Mouse (Mus musculus) forelimb bud, embryonic 11.5 days (tissue): Measurements from ENCODE around the gene Nalcn.
"Not testable (repeated sequence)": the region's sequence is repeated elsewhere in the genome, so short reads cannot be mapped to it uniquely, and the experiment has no call there.

ENCODE experiments used
- DNase-seq: peaks from one replicate; pipeline ENCODE4 v3.0.0-alpha.2; 2012; ENCODE audit warnings: low read depth, low spot score

The Nalcn gene

GRCm38 (mm10) chr14:123626501-123627179 lies at the start of gene Nalcn:
TSS of gene Nalcn (minus strand) at chr14:123627144.
- DNase-seq = peak; percentile 35

GRCm38 (mm10) chr14:123671076-123671475 lies 44.1 kb upstream of the Nalcn start:
- not testable (repeated sequence) for DNase-seq

GRCm38 (mm10) chr14:123664451-123664850 lies 37.5 kb upstream of the Nalcn start:
- no peak for DNase-seq

DNA sequence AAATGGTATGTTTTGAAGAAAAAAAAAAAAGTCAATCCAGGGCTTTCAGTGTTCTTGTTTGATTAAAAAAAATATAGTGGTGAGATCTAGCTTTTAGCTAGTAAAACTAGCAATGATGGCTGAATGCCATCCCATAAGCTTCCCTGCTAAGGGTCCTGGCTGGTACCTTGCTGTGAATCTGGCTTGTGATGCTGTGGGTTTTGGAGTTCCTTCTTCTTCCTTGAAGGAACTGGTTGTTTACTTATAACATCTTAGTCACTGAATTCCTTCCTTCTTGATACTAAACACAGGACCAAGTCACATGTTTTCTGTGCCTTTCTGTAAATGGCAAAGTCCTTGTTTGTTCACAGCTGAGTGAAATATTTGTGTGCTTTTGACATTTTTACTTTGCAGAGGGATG lies 36.3 kb upstream of the Nalcn start:
- no peak for DNase-seq

DNA sequence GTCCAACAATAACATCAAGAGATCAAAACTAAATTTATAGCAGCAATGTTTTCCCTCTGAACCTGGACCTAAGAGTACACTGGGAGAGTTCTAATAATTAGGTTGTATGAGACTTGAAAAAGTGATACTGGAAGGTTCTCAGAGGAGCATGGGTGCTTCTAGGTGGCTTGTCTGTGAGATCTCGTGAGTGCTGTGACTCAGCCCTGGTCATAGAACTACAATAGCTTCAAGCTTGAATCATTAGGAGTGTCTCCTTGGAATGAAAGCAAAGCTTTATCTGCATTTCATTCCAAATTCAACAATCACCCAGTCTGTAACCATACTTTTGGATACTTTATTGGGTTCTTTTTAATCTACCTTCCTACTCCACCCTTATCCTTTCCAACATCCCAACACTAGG lies 35.4 kb upstream of the Nalcn start:
- DNase-seq = no peak

- peak; percentile 25 for DNase-seq
Observed at GRCm38 (mm10) chr14:123661091-123661491, 34.1 kb upstream of the Nalcn start.

DNA sequence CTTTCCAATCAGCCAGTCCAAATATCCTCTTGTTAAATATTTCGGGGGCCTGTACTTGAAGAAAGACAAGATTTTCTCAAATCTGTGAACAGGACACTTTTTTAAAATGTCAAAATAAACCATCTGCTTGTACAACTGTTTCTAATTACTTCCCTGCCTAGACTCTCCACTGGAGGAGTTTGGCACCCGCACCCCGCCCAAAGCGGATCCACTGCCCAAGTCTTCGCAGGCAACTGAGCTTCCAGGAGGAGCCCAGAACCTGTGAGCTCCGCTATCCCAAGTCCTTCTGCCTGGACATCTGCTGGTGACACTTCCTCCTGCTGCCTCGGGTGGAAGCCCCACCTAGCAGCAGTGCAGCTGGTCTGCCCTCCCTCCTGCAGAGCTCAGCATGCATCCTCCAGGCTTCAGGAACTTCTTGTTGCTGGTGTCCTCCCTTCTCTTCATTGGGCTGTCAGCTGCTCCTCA lies 33.0 kb upstream of the Nalcn start, which contains the start of gene Itgbl1:
Gene Itgbl1 (plus strand): TSS at position 51 of the 465 bp plus-strand sequence.
- no peak for DNase-seq

GRCm38 (mm10) chr14:123627180-123627562 lies 227 bp upstream of the Nalcn start:
- no peak for DNase-seq

DNA sequence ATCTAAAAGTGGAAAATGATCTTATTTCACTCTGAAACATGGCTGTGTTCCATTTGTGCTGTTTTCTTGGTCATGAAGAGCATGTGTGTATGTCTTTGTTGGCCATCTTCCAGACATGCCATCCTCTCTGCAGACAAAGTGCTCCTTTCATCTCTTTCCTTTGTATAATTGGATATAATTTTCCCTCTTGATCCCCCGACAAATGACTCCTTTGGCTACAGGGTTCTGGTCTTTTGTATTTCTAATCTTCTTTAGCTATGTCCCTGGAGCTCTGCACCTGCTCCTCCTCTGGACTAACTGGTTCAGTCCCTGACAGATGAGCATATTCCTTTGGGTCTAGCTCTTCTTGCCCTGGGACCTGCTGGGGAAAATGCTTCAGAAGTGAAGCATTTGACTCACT lies 4.0 kb downstream of the Nalcn start:
- no peak for DNase-seq

DNA sequence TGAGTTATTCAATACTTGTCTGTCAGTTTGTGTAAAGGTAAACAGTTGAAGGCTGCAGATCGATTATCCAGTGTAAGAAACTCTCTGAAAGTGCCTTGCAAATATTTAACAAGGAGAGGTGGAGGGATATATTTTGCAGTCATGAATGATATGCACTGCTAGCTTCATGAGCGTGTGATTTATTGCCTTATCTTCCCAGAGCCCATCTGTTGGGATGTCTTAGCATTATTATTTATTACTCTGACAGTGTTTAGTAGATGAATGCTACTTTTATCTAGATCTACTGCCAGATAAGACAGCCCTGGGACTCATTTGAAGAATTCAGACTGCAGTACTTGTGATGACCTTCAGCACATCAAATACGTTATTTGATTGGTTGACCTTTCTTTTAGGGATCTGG lies 31.7 kb downstream of the Nalcn start:
- no peak for DNase-seq

- no peak for DNase-seq
Observed at GRCm38 (mm10) chr14:123587412-123587811, 39.5 kb downstream of the Nalcn start.

- DNase-seq = no peak
Observed at GRCm38 (mm10) chr14:123582433-123582832, 44.5 kb downstream of the Nalcn start.

DNA sequence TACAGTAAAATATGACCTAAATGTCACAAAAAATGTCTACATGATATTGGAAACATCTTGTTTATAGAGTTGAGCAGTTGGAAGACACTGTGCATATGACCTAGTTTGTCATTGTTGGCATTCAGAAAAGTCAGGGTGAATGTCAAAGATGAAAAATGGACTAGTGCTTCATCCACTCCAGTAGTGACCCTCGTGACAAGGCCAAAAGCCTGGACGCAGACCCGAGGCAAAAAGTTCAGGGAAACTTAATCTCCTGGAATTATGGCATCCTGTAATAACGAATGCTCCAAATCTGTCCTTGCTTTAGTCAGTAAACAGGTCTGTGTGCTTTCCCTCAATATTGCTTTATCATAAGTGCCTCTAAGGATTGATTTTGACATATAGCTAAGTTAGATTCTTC lies 51.6 kb downstream of the Nalcn start:
- DNase-seq = no peak

GRCm38 (mm10) chr14:123574936-123575335 lies 52.0 kb downstream of the Nalcn start:
- no peak for DNase-seq

GRCm38 (mm10) chr14:123566599-123566998 lies 60.3 kb downstream of the Nalcn start:
- no peak for DNase-seq

DNA sequence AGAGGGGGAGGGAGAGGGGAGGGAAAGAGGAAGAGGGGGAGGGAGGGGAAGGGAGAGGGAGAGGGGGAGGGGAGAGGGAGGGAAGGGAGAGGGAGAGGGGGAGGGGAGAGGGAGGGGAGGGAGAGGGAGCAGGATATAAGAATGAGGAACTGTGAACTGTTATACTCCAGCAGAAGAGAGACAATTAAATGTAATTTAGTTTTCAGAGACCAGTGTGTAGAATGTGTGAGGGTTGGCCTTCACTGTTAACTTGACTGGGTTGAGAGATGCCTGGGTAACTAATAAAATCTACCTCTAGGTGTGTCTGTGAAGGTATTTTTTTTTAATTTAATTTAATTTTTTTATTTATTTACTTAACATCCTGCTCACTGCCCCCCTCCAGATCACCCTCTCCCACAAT lies 71.4 kb downstream of the Nalcn start:
- no peak for DNase-seq

DNA sequence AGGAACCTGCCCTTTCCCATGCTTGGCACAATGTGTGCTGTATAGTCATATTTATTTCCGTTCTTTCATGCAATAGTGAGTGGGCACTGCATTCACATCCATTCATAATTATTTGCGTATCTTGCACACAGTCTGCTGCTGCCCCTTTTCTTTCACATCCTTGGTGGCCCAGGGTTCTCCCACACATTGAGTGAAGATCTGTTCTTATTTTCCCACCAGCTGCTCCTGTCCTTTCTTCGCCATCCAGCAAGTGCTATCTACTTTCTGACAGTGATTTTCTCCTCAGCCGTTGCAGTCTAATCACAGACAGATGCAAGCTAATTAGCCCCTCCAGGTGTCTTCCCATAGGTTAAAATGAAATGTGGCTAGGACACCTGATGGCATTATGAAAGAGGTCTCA lies 72.0 kb downstream of the Nalcn start:
- DNase-seq = no peak

DNA sequence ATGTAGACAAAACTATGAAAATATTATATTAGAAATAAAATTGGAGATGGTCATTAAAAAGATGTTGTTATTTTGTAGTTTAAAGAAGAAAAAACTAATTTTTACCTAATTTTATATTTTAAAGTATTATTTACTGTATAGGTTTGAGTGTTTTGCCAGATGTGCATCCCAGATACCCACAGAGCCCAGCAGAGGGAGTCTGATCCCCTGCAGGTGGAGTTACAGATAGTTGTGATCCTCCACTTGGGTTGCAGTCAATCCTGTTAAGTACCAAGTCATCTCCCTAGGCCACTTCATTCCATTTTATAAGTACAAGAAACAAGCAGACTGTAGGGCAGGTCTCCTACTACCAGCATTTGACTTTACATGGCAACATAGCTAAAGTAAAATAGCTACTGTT lies 84.6 kb downstream of the Nalcn start:
- DNase-seq = no peak

GRCm38 (mm10) chr14:123535636-123536035 lies 91.3 kb downstream of the Nalcn start:
- peak; percentile 29 for DNase-seq

- no peak for DNase-seq
Observed at GRCm38 (mm10) chr14:123533000-123533399, 93.9 kb downstream of the Nalcn start.

- DNase-seq = no peak
Observed at GRCm38 (mm10) chr14:123531271-123531670, 95.7 kb downstream of the Nalcn start.

DNA sequence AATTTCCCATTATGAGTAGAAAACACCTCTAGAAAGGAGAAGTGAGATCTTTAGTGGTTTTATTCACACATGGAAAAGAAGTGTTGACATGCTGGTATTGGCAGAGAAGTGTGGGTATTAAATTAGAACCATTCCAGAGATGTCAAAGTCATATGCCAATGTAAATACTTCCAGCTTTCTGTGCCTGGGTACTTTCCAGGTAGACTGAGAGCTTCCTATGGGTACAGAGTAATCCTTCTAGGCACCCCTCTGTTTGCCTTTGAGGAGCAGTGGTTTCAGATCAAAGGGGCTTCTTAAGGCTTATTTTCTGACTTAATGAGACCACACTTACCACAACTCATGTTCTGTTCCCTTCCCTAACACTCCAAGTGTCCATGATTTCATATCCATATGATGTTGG lies 97.8 kb downstream of the Nalcn start:
- DNase-seq = no peak

DNA sequence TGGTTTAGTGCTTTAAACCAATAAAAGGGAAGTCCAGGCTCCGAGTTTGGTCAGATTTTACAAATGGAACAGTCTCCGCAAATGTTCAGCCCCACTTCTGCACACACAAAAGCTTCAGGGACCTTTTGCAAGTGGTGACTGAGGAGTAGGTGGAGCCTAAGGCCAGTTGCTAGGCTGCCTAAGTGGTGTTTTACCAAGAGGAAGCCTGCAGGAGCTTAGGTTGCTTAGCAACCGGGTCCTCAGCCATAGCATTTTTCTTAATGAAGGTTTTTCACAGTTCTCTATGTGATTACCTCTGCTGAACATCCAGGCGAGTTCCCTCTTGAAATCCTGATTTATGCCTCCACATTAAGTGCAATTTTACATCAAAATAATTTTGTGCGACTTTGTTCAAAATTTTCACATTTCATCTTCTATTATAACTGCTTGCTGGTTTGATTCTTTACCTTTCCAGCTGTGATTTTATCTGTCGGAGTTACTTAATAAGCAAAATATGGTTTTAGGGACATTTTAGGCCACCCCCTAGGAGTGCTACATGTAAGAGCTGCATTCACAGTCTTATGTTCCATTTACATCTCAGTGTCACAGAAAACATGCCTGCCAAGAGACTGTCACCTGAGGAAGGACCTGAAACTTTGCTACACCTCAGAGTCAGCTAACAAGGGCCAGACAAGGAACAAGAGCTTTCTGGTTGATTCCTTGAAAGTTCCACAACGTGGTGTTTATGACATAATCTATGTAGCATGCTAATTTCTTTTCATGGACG lies 113.4 kb downstream of the Nalcn start:
- peak; percentile 76 for DNase-seq
